Mouse (Mus musculus) G1E (cell line): ENCODE measurements at regions not wholly inside any gene's neighbourhood (a gene's known extent, or its start where the extent isn't known, plus 50 kb on each side); places are given as distances from the start of the nearest gene placed in this dataset.

Experiments
- CTCF ChIP-seq: IDR thresholded peaks from 2 replicates; pipeline ENCODE4 v1.5.1; 2012; ENCODE audit warnings: low read depth, low read length, inconsistent platforms, mixed read lengths
- TAL1 ChIP-seq: conservative IDR thresholded peaks from 2 replicates; pipeline ENCODE4 v1.6.1; 2012; ENCODE audit warnings: low read depth, low read length, inconsistent platforms, mixed read lengths

DNA sequence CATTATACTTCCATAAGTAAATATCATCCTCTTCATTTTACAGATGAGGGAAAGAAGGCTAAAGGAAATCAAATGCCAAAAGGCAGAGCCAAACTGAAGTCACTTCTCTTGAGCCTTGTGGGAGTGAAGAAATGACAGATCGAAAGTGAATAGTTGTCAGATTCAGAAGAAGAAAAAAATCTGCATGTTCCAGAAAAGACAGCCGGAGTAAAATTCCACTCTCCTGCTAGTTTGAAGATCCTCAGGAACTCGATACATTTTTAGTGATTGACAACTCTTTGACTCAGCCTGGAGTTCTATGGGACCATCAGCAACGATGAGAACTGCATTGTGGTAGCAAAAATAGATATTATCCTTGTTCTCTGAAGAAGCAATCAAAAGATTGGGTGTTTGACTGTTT is 64.4 kb downstream of the Gm47996 start:
- TF ChIP-seq CTCF (no peak), TAL1 (no peak)
